Mouse (Mus musculus) limb, embryonic 10.5 days (tissue): ENCODE results near the gene Camk2n1. TPM values are rescaled to one million over a fixed set of nuclear protein-coding genes. Genes with fewer than 3 reads are reported as not detected.
"Not testable (repeated sequence)": the region's sequence is repeated elsewhere in the genome, so short reads cannot be mapped to it uniquely, and the experiment has no call there.

Experiments used
- DNase-seq: peaks from one replicate; pipeline ENCODE4 v3.0.0-alpha.2; 2017; ENCODE audit warnings: low spot score
- H3K27ac ChIP-seq: fragments of 300-500 bp; sonication (generic); 2 replicates; pipeline ENCODE4 v1.5.1; 2016; ENCODE audit warnings: mild to moderate bottlenecking
- H3K27me3 ChIP-seq: fragments of 300-500 bp; sonication (generic); 2 replicates; pipeline ENCODE4 v1.6.1; 2016; ENCODE audit warnings: low read depth, mild to moderate bottlenecking; ENCODE audit not compliant: poor library complexity, severe bottlenecking
- H3K36me3 ChIP-seq: fragments of 300-500 bp; sonication (generic); 2 replicates; pipeline ENCODE4 v1.6.1; 2016; ENCODE audit warnings: mild to moderate bottlenecking, moderate library complexity
- H3K4me1 ChIP-seq: fragments of 300-500 bp; sonication (generic); 2 replicates; pipeline ENCODE4 v1.6.1; 2016
- H3K4me3 ChIP-seq: fragments of 300-500 bp; sonication (generic); 2 replicates; pipeline ENCODE4 v1.5.1; 2016; ENCODE audit warnings: mild to moderate bottlenecking, moderate library complexity
- H3K9me3 ChIP-seq: fragments of 300-500 bp; sonication (generic); replicated peaks from 2 replicates; pipeline ENCODE4 v1.6.1; 2016; ENCODE audit warnings: mild to moderate bottlenecking
- WGBS: fragments of 180-500 bp; shearing (Covaris S2); methylation state at CpG from one replicate; pipeline ENCODE4 v1.1.7; 2016; 5-methylcytosine and 5-hydroxymethylcytosine counted together
- polyA plus RNA-seq: library from polyadenylated mRNA; unstranded; fragments of >200 nt; fragmentation: Nextera tagmentation; extraction: Ambion mirVana; gene quantifications from 2 replicates; pipeline ENCODE4 v1.2.1, GENCODE M21; 2016

Camk2n1 gene
- polyA plus RNA-seq, result 0.55 and 0.60 TPM in 2 replicates

- H3K4me1 ChIP-seq, result peaks cover 41% of the 10 kb centered on the region
- DNase-seq, result peak; percentile 78
- WGBS, result under 1% methylated on average over 63 of the region's 64 CpGs
- H3K4me3 ChIP-seq, result peak within 1 kb of the TSS; percentile 90
- no peaks in the 10 kb centered on the region for H3K36me3 ChIP-seq
- H3K9me3 ChIP-seq, result no peaks in the 10 kb centered on the region
- H3K27ac ChIP-seq, result peak within 1 kb of the TSS; percentile 89
- peaks cover 90% of the 10 kb centered on the region for H3K27me3 ChIP-seq
Measured at GRCm38 (mm10) chr4:138453753-138454570, at the start of gene Camk2n1. Gene Camk2n1 (plus strand): TSS chr4:138454314.

- peak; percentile 45 for DNase-seq
- Histone ChIP-seq H3K4me3 (no peak overlapping the region), H3K27me3 (peaks cover 20% of the 10 kb centered on the region), H3K36me3 (no peaks in the 10 kb centered on the region), H3K4me1 (no peaks in the 10 kb centered on the region), H3K27ac (no peak overlapping the region), H3K9me3 (no peaks in the 10 kb centered on the region)
- 4% methylated on average over 2 of the region's 2 CpGs for WGBS
Measured at GRCm38 (mm10) chr4:138404806-138405205, 49.3 kb upstream of the Camk2n1 start.

GRCm38 (mm10) chr4:138407479-138408194, 46.5 kb upstream of the Camk2n1 start:
- no peaks in the 10 kb centered on the region for H3K9me3 ChIP-seq
- 83% methylated on average over 12 of the region's 13 CpGs for WGBS
- H3K27ac ChIP-seq, result no peak overlapping the region
- no peaks in the 10 kb centered on the region for H3K36me3 ChIP-seq
- no peak for DNase-seq
- no peak overlapping the region for H3K4me3 ChIP-seq
- H3K27me3 ChIP-seq, result peaks cover 36% of the 10 kb centered on the region
- no peaks in the 10 kb centered on the region for H3K4me1 ChIP-seq

GRCm38 (mm10) chr4:138411011-138411410, 43.1 kb upstream of the Camk2n1 start:
- peaks cover 5% of the 10 kb centered on the region for H3K4me1 ChIP-seq
- 9% methylated on average over 5 of the region's 5 CpGs for WGBS
- no peak overlapping the region for H3K27ac ChIP-seq
- peaks cover 65% of the 10 kb centered on the region for H3K27me3 ChIP-seq
- no peaks in the 10 kb centered on the region for H3K36me3 ChIP-seq
- no peaks in the 10 kb centered on the region for H3K9me3 ChIP-seq
- no peak for DNase-seq
- no peak overlapping the region for H3K4me3 ChIP-seq

- peaks cover 5% of the 10 kb centered on the region for H3K4me1 ChIP-seq
- WGBS, result 57% methylated on average over 7 of the region's 7 CpGs
- peaks cover 71% of the 10 kb centered on the region for H3K27me3 ChIP-seq
- no peaks in the 10 kb centered on the region for H3K36me3 ChIP-seq
- no peak overlapping the region for H3K27ac ChIP-seq
- no peak for DNase-seq
- no peak overlapping the region for H3K4me3 ChIP-seq
- no peaks in the 10 kb centered on the region for H3K9me3 ChIP-seq
Measured at GRCm38 (mm10) chr4:138411504-138412121, 42.5 kb upstream of the Camk2n1 start.

- Histone ChIP-seq H3K4me3 (no peak overlapping the region), H3K27ac (peak overlapping the region; percentile 17; the same call in 1 of the 2 replicates), H3K9me3 (no peaks in the 10 kb centered on the region), H3K27me3 (peaks cover 84% of the 10 kb centered on the region), H3K4me1 (peaks cover 5% of the 10 kb centered on the region), H3K36me3 (no peaks in the 10 kb centered on the region)
- no peak for DNase-seq
- WGBS, result 21% methylated on average over 6 of the region's 6 CpGs
Measured at GRCm38 (mm10) chr4:138414725-138415124, 39.4 kb upstream of the Camk2n1 start.

GRCm38 (mm10) chr4:138415991-138416390, 38.1 kb upstream of the Camk2n1 start:
- no peaks in the 10 kb centered on the region for H3K9me3 ChIP-seq
- H3K4me1 ChIP-seq, result peaks cover 5% of the 10 kb centered on the region
- H3K36me3 ChIP-seq, result no peaks in the 10 kb centered on the region
- no peak overlapping the region for H3K27ac ChIP-seq
- WGBS, result 81% methylated on average over 3 of the region's 3 CpGs
- H3K27me3 ChIP-seq, result peaks cover 79% of the 10 kb centered on the region
- DNase-seq, result no peak
- no peak overlapping the region for H3K4me3 ChIP-seq

- H3K9me3 ChIP-seq, result no peaks in the 10 kb centered on the region
- peaks cover 79% of the 10 kb centered on the region for H3K27me3 ChIP-seq
- no peak overlapping the region for H3K4me3 ChIP-seq
- WGBS, result 59% methylated on average over 5 of the region's 5 CpGs
- H3K4me1 ChIP-seq, result peaks cover 5% of the 10 kb centered on the region
- no peak overlapping the region for H3K27ac ChIP-seq
- DNase-seq, result no peak
- H3K36me3 ChIP-seq, result no peaks in the 10 kb centered on the region
Measured at GRCm38 (mm10) chr4:138416414-138416813, 37.7 kb upstream of the Camk2n1 start.

- 83% methylated on average over 4 of the region's 4 CpGs for WGBS
- H3K27me3 ChIP-seq, result peaks cover 69% of the 10 kb centered on the region
Measured at GRCm38 (mm10) chr4:138417882-138418281, 36.2 kb upstream of the Camk2n1 start.

GRCm38 (mm10) chr4:138418340-138418957, 35.7 kb upstream of the Camk2n1 start:
- no peak overlapping the region for H3K4me3 ChIP-seq
- H3K36me3 ChIP-seq, result no peaks in the 10 kb centered on the region
- H3K27me3 ChIP-seq, result peaks cover 65% of the 10 kb centered on the region
- no peak for DNase-seq
- no peak overlapping the region for H3K27ac ChIP-seq
- H3K4me1 ChIP-seq, result peaks cover 5% of the 10 kb centered on the region
- WGBS, result 71% methylated on average over 11 of the region's 11 CpGs
- H3K9me3 ChIP-seq, result no peaks in the 10 kb centered on the region

More at GRCm38 (mm10) chr4:138417882-138418281, 36.2 kb upstream of the Camk2n1 start:
- no peak for DNase-seq
- no peaks in the 10 kb centered on the region for H3K36me3 ChIP-seq
- peaks cover 5% of the 10 kb centered on the region for H3K4me1 ChIP-seq
- H3K9me3 ChIP-seq, result no peaks in the 10 kb centered on the region
- no peak overlapping the region for H3K4me3 ChIP-seq
- no peak overlapping the region for H3K27ac ChIP-seq

- H3K4me3 ChIP-seq, result no peak overlapping the region
- WGBS, result 88% methylated on average over 6 of the region's 6 CpGs
- no peaks in the 10 kb centered on the region for H3K4me1 ChIP-seq
- DNase-seq, result no peak
- no peaks in the 10 kb centered on the region for H3K9me3 ChIP-seq
- peaks cover 19% of the 10 kb centered on the region for H3K27me3 ChIP-seq
- H3K27ac ChIP-seq, result no peak overlapping the region
- no peaks in the 10 kb centered on the region for H3K36me3 ChIP-seq
Measured at GRCm38 (mm10) chr4:138425028-138425427, 29.1 kb upstream of the Camk2n1 start.

GRCm38 (mm10) chr4:138425604-138426003, 28.5 kb upstream of the Camk2n1 start:
- H3K4me1 ChIP-seq, H3K27ac ChIP-seq, H3K4me3 ChIP-seq, H3K36me3 ChIP-seq, H3K9me3 ChIP-seq, DNase-seq: not testable (repeated sequence)
- peaks cover 17% of the 10 kb centered on the region; the same call in 1 of the 2 replicates for H3K27me3 ChIP-seq
- WGBS, result 89% methylated on average over 14 of the region's 14 CpGs
